Mouse (Mus musculus) neural tube, embryonic 11.5 days (tissue): ENCODE measurements at regions not wholly inside any gene's neighbourhood (a gene's known extent, or its start where the extent isn't known, plus 50 kb on each side); places are given as distances from the start of the nearest gene placed in this dataset.

Experiments used
- ATAC-seq: fragments of 200-750 bp; cut with Nextera tagmentation; 2 replicates; pipeline ENCODE4 v1.8.0; 2017; ENCODE audit warnings: moderate number of reproducible peaks, mild to moderate bottlenecking, moderate TSS enrichment, moderate library complexity; ENCODE audit not compliant: insufficient read depth, low FRiP score, low TSS enrichment
- DNase-seq: peaks from one replicate; pipeline ENCODE4 v3.0.0-alpha.2; 2015; ENCODE audit warnings: low spot score
- H3K27ac ChIP-seq: fragments of 300-500 bp; sonication (generic); 2 replicates; pipeline ENCODE4 v1.5.1; 2014; ENCODE audit warnings: low read depth, mild to moderate bottlenecking, low read length
- H3K27me3 ChIP-seq: fragments of 300-500 bp; sonication (generic); 2 replicates; pipeline ENCODE4 v1.6.1; 2014; ENCODE audit warnings: mild to moderate bottlenecking, low read length, mixed read lengths; ENCODE audit not compliant: control insufficient read depth, insufficient read depth
- H3K36me3 ChIP-seq: fragments of 300-500 bp; sonication (generic); 2 replicates; pipeline ENCODE4 v1.6.1; 2014; ENCODE audit warnings: mild to moderate bottlenecking, low read length, moderate library complexity, mixed read lengths; ENCODE audit not compliant: control insufficient read depth, insufficient read depth
- H3K4me1 ChIP-seq: fragments of 300-500 bp; sonication (generic); 2 replicates; pipeline ENCODE4 v1.6.1; 2014; ENCODE audit warnings: low read length, mixed read lengths; ENCODE audit not compliant: control insufficient read depth, insufficient read depth
- H3K4me2 ChIP-seq: fragments of 300-500 bp; sonication (generic); 2 replicates; pipeline ENCODE4 v1.6.1; 2014; ENCODE audit warnings: low read depth, mild to moderate bottlenecking, moderate library complexity
- H3K4me3 ChIP-seq: fragments of 300-500 bp; sonication (generic); 2 replicates; pipeline ENCODE4 v1.5.1; 2014; ENCODE audit warnings: low read depth, low read length
- H3K9ac ChIP-seq: fragments of 300-500 bp; sonication (generic); 2 replicates; pipeline ENCODE4 v1.6.1; 2014; ENCODE audit warnings: mild to moderate bottlenecking, low read length
- H3K9me3 ChIP-seq: fragments of 300-500 bp; sonication (generic); 2 replicates; pipeline ENCODE4 v1.6.1; 2016; ENCODE audit warnings: low read length; ENCODE audit not compliant: control insufficient read depth
- WGBS: fragments of 180-500 bp; shearing (Covaris S2); extraction: QIAGEN DNeasy Blood & Tissue Kit; methylation state at CpG from one replicate; pipeline ENCODE4 v1.1.7; 2014; 5-methylcytosine and 5-hydroxymethylcytosine counted together

DNA sequence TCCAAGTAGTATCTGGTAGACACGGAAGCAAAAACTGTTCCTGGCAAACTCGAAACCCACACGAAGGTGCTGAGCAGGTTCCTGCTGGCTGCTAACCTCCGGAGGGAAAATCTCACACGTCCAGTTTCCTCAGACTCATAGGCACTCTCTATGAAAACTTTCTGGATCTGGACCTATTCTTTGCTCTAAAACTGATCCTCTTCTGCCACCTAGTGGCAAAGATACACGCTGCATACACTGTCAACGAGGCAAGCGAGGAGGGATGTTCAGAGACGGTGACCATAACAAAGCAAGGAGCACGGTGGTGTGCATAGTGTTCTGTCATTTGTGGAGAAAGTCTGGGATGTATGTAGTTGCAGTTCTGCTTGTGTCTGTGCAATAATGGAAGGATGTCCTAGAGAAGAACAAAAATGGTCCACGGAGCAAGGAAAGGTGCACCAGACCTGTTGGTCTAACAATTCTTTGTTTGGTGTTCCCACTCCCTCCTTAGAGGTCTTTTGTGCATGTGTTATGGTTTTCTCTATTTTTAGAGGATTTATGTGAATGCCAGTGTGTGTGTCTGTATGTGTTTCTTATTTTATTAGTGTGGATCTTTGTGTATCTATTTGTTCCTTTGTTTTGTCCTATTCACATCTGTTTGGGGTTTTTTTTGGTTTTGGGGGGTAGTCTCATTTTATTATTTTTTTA, 57.0 kb upstream of the Siglech start:
- DNase-seq, result peak; percentile 72
- Histone ChIP-seq H3K4me1 (no peaks in the 10 kb centered on the region), H3K27ac (no peak overlapping the region), H3K4me3 (no peak overlapping the region), H3K4me2 (no peak overlapping the region), H3K9me3 (no peaks in the 10 kb centered on the region), H3K9ac (no peak overlapping the region), H3K27me3 (no peaks in the 10 kb centered on the region), H3K36me3 (no peaks in the 10 kb centered on the region)
- peak; percentile 96 for ATAC-seq
- 10% methylated on average over 11 of the region's 11 CpGs for WGBS
